Mouse (Mus musculus) cerebellum, adult 8-10 months (tissue): ENCODE results near the gene Slc4a10.
A peak's percentile ranks its signal among the peaks of the same experiment; 100 is the strongest.

Source experiments
- DNase-seq: peaks from one replicate; pipeline ENCODE4 v3.0.0; 2022

Slc4a10 gene

GRCm38 (mm10) chr2:62279777-62280176 lies 233.5 kb downstream of the Slc4a10 start:
- DNase-seq, result no peak

- no peak for DNase-seq
These were observed 238.8 kb downstream of the Slc4a10 start for GRCm38 (mm10) chr2:62285026-62285425.

DNA sequence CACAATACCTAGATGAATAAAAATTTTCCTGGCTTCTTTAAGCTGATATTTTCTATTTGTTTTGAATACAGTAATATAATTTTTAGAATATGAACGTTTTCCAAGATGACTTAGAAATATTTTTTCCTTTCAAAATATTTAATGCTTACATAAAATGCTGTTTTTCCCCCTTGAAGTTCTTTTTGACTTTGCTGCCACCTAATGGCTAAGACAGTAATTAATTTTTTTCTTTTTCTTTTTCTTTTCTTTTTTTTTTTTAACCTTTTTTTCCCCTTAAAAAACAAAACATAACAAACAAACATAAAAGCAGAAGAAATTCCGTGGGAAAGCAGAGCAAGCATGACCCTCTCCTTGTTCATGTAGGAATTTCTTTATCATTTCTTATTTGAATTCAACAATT lies 239.6 kb downstream of the Slc4a10 start:
- DNase-seq, result no peak

GRCm38 (mm10) chr2:62287532-62287931 lies 241.3 kb downstream of the Slc4a10 start:
- DNase-seq, result no peak

GRCm38 (mm10) chr2:62293846-62294245 lies 247.6 kb downstream of the Slc4a10 start:
- DNase-seq, result no peak

DNA sequence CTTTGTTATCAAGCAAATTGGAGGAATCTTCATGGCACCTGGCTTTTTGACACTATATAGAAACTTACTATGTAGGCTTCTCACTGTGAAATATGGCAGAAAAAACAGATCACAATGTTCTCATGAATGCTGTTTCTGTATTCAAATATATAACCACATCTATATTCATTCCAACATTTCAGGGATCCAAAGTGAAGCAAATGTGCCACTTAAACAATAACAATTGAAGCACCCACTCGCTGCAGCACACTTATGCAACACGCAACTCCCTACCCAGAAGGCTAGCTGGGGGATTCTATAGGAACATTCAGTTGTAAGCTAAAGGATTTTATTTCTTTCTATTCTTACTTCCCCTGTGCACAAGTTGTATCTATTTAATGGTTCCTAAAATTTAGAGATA lies 255.5 kb downstream of the Slc4a10 start:
- no peak for DNase-seq

DNA sequence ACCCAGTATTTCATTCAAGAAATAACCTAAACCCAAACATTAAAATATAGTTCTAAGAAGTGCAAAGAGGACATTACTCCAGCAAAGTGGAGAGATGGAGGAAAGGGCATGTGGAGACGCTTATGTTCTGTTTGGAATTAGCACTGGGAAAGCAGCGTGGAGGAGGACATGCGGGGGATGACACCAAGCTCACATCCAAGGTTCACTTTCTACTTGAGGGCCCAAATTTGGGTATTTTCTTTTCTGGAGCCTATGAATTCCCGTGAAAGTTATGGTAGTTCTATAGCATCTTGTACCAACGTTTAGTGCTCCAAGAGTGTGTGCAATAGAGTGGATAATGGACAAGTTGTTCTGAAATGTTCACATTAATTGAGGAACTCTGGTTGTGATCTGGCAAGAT lies 260.7 kb downstream of the Slc4a10 start:
- DNase-seq, result no peak

- no peak for DNase-seq
These were observed 261.2 kb downstream of the Slc4a10 start for GRCm38 (mm10) chr2:62307477-62307876.

- DNase-seq, result no peak
These were observed 270.7 kb downstream of the Slc4a10 start for GRCm38 (mm10) chr2:62316930-62317329.

DNA sequence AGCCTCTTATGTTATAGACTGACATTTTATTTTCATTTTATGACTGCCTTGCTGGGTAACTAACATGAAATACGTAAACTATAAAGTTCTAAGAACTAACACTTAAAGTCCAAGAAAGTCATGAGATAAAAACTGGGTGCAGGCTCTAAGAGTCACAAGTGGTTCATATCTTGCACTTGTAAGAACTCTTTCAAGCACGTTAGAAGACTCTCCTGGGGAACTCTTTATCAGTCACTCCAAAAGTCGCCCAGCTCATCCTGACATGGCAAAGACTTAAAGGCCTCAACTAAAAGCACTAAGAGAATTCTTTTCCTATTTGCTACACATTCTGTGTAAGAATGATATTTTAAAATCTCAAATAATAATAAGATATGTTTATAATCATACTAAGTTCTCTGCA lies 273.2 kb downstream of the Slc4a10 start:
- DNase-seq, result no peak

DNA sequence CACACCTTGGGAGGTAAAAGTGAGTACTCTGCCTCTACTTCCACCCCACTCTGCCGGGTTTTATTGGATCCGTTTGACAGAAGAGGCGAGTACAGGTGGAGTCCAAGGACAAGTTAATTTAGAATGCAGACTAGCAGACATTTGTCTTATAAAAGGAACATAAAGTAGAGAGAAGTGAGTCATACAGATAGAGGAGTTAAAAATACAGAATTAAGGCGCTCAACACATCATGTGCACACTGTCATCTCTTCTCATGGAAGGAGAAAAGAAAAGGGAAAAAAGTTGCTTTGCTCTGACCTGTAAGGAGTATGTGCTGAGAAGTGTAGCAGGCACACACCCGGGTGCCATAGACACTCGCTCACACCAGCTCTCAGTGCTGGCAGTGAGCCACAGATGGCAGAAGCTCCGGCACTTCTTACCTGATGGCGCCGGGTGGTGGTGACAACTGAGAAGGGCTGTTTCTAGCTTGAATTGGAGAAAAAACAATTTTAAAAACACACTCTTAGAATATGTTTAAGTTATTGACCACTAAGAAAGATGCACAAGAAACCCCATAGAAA lies 276.9 kb downstream of the Slc4a10 start:
- peak; percentile 71 for DNase-seq

DNA sequence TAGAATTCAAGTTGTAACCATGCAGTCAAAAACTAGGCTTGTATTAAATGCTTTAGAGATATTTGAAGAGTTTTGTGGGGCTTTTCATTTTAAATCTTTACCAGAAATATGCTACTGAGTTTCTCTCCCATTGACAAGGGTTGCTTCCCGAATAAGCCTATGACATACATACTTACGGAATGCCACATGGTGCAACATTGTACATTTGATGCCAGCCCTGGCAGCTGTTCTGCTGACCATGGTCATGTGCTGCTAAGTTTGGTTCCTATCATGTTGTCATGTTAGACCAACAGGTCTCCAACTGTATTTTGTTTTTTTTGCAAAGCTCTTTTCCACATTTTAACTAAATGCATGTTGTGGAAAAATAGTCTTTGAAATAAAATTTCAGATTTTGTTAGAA lies 279.1 kb downstream of the Slc4a10 start:
- DNase-seq, result no peak

DNA sequence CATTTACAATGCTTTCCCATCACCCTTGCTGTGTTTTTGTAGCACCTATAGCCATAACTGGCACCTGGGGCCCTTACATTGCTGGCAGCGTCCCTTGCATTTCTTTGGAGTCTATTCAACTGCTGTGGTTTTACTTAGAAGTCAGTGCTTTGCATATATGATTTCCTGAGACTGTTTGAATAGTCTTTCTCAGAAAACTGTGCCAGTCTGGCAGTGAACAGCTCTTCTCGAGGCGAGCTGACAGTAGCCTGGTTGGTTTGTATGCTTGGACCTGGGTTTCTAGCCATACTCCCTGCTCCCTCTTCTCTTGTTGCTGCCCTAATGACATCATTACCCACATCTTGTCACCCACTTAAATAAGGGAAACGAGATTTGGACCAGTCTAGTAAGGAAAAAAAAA lies 285.7 kb downstream of the Slc4a10 start:
- DNase-seq, result no peak

GRCm38 (mm10) chr2:62332465-62332864 lies 286.2 kb downstream of the Slc4a10 start:
- no peak for DNase-seq

DNA sequence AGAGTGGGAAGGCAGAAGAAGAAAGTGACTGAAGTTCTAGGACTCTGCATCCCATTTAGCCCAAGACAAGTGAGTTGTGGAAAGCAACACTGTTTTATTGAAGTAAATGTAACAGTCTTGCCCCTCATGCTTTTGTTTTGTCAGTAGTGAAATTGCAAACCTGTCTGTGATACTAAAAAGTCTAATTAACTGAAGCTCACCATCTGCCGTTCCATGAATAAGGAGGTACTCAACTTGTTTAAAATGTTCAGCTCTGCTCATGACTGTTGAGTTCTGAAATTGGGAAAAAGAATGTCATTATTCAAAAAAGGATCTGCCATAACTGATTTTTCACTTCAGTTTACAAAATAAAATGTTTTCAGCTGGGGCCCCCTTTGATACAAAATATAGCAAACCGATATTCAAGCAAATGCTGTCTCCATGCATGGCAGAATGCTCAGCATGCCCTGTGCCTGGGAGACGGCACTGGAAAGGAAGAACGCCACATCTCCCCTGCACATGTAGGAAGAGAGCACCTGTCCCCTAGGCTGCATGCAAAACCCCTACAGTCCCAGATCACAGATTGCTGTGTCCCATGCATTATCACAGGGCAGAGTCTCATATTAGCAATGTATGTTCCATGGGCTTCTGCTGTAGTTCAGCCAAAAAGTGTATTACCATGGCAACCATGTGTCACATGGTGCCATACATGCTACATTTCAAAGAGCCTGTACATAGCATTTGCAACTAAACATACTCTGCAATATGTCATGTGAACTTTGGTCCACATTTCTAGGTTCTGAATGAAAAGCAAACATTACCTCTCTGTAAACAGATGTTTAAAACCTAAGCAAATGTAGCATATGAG lies 288.4 kb downstream of the Slc4a10 start:
- no peak for DNase-seq

GRCm38 (mm10) chr2:62337086-62337485 lies 290.8 kb downstream of the Slc4a10 start:
- DNase-seq, result no peak

DNA sequence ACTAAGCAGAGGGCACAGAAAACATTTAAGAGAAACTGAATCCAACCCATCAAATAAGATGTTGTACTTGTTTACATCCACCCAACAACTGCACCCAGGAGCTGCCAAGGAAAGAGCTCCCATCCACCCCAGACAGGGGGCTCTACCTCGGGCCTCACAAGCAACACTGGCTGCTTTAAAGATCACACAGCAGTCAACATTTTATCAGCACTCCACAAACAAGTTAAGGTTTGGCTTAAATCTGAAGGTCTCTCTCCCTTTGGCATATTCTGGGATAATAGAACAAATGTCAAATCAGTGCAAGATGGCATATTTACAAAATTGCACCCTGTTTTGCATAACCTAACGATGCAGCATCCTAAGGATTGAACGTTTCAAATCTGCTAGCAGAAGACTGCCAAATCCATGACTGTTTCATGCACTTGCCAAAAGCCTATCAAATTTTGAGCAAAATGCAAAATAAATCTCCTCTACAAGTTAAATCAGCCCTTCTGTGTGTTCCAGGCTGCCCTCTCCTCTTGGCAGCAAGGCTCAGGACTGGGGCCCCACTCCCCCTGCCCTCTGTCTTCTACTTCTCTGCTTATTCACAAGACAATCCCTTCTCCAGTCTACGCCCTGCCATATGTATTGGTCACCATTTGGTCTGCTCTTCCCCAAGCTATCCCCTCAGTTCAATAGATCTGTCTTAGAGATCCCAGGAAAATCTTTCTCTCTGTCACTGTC lies 293.1 kb downstream of the Slc4a10 start:
- no peak for DNase-seq

DNA sequence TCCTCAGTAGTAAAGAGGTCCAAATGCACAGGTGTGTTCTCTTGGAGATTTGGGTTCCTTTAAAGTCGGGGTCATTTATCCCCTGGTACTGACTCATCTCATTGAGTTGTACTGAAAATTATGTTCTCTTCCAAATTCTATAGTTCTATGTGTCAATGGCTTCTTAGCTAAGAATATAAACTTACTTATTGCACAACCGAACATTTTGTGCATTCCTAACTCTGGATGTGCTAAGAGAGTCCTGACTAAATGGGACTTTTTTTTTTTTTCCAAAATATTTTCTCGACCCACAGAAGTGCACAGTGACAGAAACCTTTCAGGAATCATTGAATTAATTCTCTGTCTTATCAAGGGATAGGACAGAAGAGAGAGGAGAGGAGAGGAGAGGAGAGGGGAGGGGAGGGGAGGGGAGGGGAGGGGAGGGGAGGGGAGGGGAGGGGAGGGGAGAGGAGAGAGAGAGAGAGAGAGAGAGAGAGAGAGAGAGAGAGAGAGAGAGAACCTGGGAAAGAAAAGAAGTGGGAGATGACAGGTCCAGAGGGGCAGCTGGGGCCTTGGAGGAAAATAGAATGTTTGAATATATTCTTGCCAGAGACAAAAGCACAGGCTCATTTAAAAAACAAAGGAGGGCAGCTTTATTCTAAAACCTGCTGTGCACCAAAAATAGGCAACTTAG lies 294.9 kb downstream of the Slc4a10 start:
- no peak for DNase-seq

DNA sequence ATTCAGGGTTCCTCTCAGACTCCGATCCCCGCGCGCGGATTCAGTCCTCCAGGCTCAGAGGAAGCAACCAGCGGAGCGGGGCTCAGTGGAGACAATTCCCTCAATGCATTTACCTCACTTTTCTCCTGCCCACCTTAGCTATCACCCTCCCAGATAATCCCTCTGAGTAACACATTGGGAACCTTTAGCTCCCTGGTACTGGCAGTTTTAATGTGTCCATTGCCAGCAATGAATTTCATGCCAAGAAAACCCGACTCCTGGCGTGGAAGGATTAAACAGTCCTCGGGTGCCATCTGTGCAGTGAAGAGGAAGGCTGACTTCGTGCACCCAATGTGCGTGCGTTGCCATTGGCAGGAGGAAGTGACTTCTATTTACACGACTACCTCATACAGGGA lies 295.5 kb downstream of the Slc4a10 start:
- peak; percentile 65 for DNase-seq

GRCm38 (mm10) chr2:62344367-62344766 lies 298.1 kb downstream of the Slc4a10 start:
- DNase-seq, result no peak

DNA sequence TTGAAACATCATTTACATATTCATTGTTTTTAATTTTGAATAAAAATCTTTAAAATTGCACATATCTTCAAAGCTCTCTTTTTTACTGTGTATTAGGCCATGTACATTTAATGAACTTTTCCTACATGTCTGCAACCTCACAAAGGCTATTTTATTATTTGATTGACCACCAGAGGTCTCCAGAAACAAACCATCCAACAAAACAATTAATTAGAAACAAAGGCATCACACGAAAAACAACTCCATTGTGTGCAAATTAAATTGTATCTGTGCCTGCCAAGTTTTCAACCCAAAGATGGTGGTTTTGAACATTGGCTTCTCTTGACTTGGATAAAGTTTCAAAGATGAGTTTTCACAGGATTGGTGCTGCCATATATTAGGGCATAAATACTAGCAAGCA lies 300.5 kb downstream of the Slc4a10 start:
- no peak for DNase-seq

GRCm38 (mm10) chr2:62347762-62348161 lies 301.5 kb downstream of the Slc4a10 start:
- no peak for DNase-seq

DNA sequence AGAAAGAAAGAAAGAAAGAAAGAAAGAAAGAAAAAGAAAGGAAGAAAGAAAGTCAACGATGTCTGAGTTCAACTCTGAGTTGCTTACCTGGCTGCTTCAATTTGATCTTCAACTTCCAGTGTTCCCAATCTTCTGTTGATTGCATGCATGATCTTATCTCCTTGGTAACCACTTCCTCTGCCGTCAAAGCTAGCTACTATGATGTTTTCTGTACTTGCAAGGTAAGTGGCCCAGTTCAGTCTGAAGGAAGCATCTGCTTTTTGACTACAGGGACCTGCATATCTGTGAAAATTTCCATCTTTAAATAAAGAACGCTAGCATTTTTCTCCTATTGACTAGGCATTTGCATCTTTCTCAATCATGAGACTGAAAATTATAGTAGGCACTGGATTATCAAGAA lies 305.8 kb downstream of the Slc4a10 start:
- DNase-seq, result no peak

GRCm38 (mm10) chr2:62355766-62356165 lies 309.5 kb downstream of the Slc4a10 start:
- DNase-seq, result no peak
